Mouse (Mus musculus) left cerebral cortex, postnatal 10 days (tissue): ENCODE measurements around the gene Ccdc152. TPM values are rescaled to one million over a fixed set of nuclear protein-coding genes. Genes with fewer than 3 reads are reported as not detected.

Experiments used
- DNase-seq, 2 experiments: peaks; one replicate each; pipeline ENCODE4 v3.0.0; 2021 to 2022; ENCODE audit warnings: low spot score in 2 of 2, mixed read lengths in 1 of 2; ENCODE audit errors: extremely low spot score in 1 of 2
- intact Hi-C: fragments of 180-260 bp; cut with DNase I; formaldehyde crosslinking; loops from one replicate; pipeline ENCODE4 v1.15.1; 2025
- total RNA-seq, 2 experiments: library from RNA; stranded (reverse); gene quantifications; 2 replicates each; pipeline ENCODE4 v1.2.3; 2021

The Ccdc152 gene
- not detected for total RNA-seq

GRCm38 (mm10) chr15:3303426-3303825 lies at the start of gene Ccdc152:
Gene Ccdc152, minus strand, starts transcription at chr15:3303526.
- intact Hi-C loops, result no loop called here

DNA sequence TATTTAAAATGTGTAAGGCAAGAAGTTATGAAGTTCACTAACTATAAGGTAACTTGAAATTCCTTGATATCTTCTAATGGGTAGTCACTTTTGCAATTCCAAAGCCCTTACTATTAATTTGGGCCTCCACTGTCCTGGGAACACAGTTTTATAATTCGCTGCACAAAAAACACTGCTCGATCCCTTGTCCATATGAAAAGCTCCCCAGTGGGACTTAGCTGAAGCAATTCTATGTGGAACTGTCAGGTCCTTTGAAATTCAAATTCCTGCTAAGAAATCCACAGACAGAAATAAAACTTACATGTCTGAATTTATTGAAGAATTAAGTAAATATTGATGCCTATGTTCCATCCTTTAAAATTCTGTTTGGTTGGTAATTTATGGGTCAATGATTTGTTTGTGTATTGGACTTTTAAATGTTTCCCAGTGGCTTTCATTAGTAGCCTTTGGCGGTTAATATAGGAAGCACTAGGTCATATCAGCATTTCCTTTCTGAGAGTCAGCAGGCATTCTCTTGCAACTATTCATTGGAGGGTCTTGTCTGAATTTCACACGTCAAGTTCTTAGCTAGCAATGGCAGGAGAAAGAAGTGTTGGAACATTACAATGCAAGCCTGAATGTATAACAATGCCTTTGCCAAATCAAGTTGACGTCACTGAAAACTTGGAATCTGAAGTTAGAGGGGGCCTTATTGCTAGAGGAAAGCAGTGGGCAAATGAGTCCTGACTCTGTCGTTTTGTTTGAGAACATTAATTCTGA lies 46.2 kb upstream of the Ccdc152 start:
- no peak for DNase-seq
- intact Hi-C loops, result loop anchor here (10.0 kb wide), 1 partner anchor 135 kb away; no protein-coding TSS in a partner anchor

More at GRCm38 (mm10) chr15:3303426-3303825, at the start of gene Ccdc152:
- DNase-seq, result no peak

DNA sequence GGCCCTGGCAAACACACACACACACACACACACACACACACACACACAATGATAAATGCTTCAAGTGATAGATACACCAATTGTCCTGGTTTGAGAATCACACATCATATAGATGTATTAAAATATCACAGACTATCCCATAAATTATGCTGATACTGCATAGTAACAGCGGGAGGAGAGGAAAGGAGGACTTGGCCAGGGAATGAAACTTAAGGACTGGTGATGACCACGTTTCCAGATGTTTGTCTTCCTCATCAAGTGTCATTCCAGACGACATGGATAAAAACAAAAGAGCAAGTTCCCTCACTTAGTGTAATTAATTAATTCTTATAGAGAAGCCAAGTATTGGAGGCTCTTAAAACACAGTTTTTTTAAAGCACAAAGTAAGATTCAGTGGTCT lies 43.4 kb upstream of the Ccdc152 start:
- intact Hi-C loops, result loop anchor here (10.0 kb wide), 1 partner anchor 132 kb away; no protein-coding TSS in a partner anchor
- DNase-seq, result no peak

- DNase-seq, result peak; percentile 36 to 58
- intact Hi-C loops, result loop anchor here (10.0 kb wide), 1 partner anchor 130 kb away; no protein-coding TSS in a partner anchor
These were observed 41.2 kb upstream of the Ccdc152 start for GRCm38 (mm10) chr15:3344555-3344954.

DNA sequence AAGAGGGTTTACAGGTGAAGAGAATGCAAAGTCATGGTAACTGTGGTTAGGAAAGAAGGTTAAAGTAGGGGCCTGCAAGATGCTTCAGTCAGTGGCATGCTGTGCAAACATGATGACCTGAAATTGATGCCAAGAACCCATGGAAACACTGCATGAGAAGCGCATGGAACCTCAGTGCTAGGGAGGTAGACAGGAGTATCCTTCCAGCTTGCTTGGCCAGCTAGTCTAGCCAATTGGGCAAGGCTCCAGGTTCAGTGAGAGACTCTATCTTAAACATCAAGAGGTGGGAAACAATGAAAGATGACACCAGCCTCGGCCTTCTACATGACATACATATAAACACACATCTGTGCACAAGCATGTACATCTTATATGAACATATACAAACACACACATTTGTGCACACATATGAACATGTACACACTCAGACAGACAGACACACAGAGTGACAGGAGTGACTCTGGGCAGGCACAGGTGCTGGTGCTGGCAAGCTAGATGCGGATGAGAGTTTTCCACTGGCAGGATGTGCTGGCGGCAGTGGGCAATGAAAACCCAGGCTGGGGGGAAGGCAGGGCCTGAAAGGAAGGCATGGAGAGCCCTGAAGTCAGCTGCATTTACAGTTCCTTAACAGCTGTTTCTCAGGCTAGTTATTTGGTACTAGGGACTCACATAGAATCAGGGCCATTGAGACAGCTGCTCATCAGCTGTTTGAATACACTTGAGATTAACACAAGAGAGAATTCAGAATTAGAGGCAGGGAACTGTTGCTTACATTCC lies 38.7 kb upstream of the Ccdc152 start:
- DNase-seq, result peak in 1 of 2 experiments; percentile 40
- intact Hi-C loops, result loop anchor here (10.0 kb wide), 1 partner anchor 127 kb away; no protein-coding TSS in a partner anchor

GRCm38 (mm10) chr15:3339847-3340246 lies 36.5 kb upstream of the Ccdc152 start:
- DNase-seq, result no peak
- intact Hi-C loops, result loop anchor here (10.0 kb wide), 1 partner anchor 125 kb away; no protein-coding TSS in a partner anchor

DNA sequence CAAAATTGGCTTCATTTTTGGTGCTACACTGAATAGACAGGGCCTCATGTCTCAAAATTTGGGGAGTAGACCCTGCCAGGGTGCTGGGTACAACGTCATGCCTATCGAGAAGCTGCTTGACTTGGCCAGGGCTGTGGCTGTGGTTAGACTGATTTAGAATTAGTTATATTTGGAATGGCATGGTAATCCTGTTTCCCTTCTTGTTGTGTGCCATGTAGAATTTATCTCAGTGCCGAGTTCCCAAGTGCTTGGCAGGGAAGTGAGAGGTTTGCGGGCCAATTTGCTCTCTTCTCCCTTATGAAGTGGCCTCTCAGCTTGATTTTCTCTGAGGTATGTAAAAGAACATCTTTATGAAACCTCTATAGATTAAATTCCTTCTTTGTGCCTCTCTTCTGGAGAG lies 29.2 kb upstream of the Ccdc152 start:
- intact Hi-C loops, result no loop called here
- DNase-seq, result no peak

DNA sequence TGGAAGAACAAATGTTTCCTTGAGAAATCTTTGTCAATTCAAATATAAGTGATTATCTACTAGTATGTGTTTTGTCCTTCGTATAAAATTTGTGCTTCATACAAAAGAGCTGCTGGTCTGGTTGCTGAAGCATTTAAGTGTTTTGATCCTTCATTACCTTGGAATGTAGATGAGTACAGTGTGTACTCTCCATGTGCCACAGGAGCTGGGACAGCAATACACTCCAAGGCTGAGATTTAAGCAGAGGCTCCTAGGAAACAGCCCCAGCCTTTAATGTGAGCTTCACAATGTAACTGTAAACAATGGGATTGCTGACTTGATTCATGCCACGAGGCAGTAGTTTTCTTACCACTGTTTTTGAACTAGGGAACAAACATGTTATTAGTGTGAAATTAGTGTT lies 28.5 kb upstream of the Ccdc152 start:
- DNase-seq, result no peak
- intact Hi-C loops, result no loop called here

DNA sequence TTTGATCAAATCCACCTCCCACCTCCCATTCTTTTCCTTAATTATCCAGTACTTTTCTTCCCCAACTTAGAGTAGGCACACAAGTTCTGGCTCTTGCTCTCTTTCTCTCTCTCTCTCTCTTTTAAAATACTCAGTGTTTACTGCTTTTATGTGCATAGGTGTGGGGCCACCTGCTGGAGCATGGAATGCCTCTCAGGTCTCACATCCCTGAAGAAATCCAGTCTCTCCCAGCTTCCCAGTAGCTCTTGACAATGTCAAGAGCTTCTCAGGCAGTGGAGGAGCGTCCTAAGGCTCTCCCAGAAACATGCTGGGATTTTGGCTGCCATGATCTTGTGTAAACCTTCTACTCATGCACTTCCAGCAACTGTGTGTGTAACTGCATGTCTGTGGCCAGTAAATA lies 27.0 kb upstream of the Ccdc152 start:
- no peak for DNase-seq
- intact Hi-C loops, result no loop called here

- intact Hi-C loops, result no loop called here
- DNase-seq, result no peak
These were observed 19.7 kb upstream of the Ccdc152 start for GRCm38 (mm10) chr15:3323041-3323440.

GRCm38 (mm10) chr15:3319929-3320328 lies 16.6 kb upstream of the Ccdc152 start:
- DNase-seq, result no peak
- intact Hi-C loops, result no loop called here

- no peak for DNase-seq
- intact Hi-C loops, result no loop called here
These were observed 13.3 kb upstream of the Ccdc152 start for GRCm38 (mm10) chr15:3316617-3317016.

GRCm38 (mm10) chr15:3312937-3313336 lies 9.6 kb upstream of the Ccdc152 start:
- DNase-seq, result peak in 1 of 2 experiments; percentile 19
- intact Hi-C loops, result no loop called here

DNA sequence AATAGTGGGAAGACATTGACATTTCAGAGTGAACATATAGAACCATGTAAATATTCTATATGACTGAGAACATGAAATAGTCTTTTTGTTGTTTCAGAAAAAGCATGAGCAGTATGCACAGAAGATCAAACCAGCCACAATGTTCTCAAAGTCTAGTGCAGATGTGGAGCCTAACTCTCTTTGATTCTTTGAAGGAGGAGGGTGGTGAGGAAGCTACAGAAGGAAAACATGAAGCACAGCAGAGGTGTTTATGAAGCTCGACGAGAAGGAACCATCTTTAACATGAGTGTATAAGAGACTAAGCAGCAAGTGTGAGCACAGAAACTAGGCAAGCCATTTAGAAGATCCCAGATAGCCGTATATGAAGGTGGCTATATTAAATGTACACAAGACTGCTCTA lies 6.5 kb upstream of the Ccdc152 start:
- DNase-seq, result no peak
- intact Hi-C loops, result no loop called here

GRCm38 (mm10) chr15:3300361-3301100 lies 2.8 kb downstream of the Ccdc152 start:
- intact Hi-C loops, result no loop called here
- DNase-seq, result no peak

DNA sequence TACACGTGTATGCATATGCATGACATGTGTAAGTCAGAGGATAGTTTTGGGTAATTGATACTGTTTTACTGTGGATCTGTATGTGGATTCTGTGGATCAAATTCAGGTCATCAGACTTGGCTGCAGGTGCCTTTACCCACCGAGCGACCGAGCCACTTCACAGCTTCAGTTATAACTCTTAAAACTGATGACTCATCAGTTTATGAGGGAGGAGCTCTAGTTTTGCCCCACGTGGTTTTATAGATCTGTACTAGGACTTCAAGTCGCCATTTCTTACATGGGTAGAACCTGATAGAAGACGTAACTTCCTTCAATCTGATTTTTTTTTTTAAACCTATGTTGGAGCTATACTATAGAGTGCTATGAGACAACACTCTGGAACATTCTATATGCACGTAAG lies 5.7 kb downstream of the Ccdc152 start:
- intact Hi-C loops, result loop anchor here (10.0 kb wide), 5 partner anchors 287 to 1807 kb away; partner anchors contain the start of genes Card6, Fbxo4 and Ghr
- DNase-seq, result no peak

GRCm38 (mm10) chr15:3295986-3296385 lies 7.3 kb downstream of the Ccdc152 start:
- intact Hi-C loops, result loop anchor here (10.0 kb wide), 5 partner anchors 289 to 1809 kb away; partner anchors contain the start of genes Card6, Fbxo4 and Ghr
- DNase-seq, result no peak

DNA sequence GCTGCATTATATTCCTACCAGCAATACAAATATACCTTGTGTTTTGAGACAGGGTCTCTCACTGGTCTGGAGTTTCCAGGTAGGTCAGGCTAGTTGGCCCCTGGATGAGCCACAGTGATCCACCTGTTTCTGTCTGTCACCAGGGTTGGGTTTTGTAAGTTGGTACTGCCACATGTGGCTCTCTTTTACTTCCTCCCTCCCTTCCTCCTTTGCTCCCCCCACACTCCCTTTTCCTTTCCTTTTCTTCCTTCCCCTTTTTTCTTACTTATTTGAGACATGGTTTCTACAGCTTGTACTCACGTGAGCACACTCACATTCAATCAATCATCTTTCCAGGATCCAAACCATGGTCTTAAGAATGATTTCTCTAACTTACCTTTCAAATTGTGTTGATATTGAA lies 9.8 kb downstream of the Ccdc152 start:
- no peak for DNase-seq
- intact Hi-C loops, result loop anchor here (10.0 kb wide), 5 partner anchors 291 to 1811 kb away; partner anchors contain the start of genes Card6, Fbxo4 and Ghr

DNA sequence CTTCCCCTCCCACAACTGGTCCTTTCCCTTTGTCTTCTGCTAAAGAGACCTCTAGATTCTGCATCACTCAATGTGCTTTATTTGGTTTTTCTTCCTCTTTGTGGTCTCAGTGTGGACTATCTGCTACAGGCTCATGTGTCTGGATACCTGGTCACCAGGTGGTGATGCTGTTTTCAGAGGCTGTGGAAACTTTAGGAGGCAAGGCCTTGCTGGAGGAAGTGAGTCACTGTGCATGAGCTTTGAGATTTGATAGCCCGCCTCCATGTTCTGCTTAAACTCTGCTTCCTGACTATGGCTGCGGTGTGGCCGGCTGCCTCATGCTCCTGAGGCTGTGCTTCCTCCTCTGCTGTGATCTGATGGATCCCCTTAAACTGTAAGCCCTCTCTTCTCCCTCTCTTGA lies 12.9 kb downstream of the Ccdc152 start:
- intact Hi-C loops, result loop anchor here (10.0 kb wide), 5 partner anchors 294 to 1814 kb away; partner anchors contain the start of genes Card6, Fbxo4 and Ghr
- no peak for DNase-seq
